Mouse (Mus musculus) activated CD4-positive, CD25-positive, alpha-beta regulatory T cell, adult 4 months (primary cell): ENCODE results near the gene Zcchc4. TPM values are rescaled to one million over a fixed set of nuclear protein-coding genes. Genes with fewer than 3 reads are reported as not detected.

Experiments
- polyA plus RNA-seq, 2 experiments: library from polyadenylated mRNA; unstranded; fragments of 100-300 nt; shearing (Covaris generic); gene quantifications; one replicate each; pipeline ENCODE4 v1.2.1; 2017

Gene Zcchc4
- polyA plus RNA-seq, 2 experiments from 2014 or later, result 10.2 to 12.4 TPM

Other genes starting within 250 kb of the Zcchc4 start
- gene Lgi2, start 208.9 kb upstream of the Zcchc4 start, polyA plus RNA-seq, result not detected
- 1 to 10 TPM; 4.1 to 4.4 TPM for gene Sepsecs, start 105.7 kb upstream of the Zcchc4 start, polyA plus RNA-seq
- gene Pi4k2b, start 33.8 kb upstream of the Zcchc4 start, polyA plus RNA-seq, result 1 to 10 TPM; 1.3 to 1.5 TPM
- 10 to 100 TPM; 68.8 to 78.4 TPM for gene Anapc4, start 58.6 kb downstream of the Zcchc4 start, polyA plus RNA-seq